14 mouse cellular contexts compared by ENCODE assay signal in the genomic region with DNA sequence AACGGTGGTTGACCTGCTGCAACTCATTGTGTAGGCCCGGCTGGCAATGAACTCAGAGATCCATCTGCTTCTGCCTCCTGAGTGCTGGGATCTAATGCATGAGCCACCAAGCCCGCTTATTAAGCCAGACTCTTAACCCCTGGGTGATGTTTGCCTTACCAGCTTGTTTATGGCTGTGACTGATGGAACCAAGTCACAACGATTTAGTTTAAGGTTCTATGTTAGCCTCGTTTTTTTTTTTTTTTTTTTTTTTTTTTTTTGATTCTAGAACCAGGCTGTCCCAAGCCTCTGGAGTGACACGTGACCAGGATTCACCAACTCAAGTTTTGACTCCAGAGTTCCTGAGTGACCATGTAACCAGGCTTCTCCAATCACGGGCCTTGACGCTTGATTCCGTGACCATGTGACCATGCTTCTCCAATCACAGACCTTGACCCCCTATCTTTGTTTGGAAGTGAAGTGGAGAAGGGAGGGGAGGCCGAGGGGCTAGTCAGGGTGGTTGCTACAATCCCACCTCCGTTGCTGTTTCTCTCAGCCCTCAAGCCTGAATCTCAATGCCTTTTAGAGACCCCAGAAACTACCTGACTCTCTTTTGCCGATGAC. TPM values are rescaled to one million over a fixed set of nuclear protein-coding genes. Genes with fewer than 3 reads are reported as not detected.
DNase-seq lines count a peak whose midpoint lies in the region; ATAC-seq and TF ChIP-seq lines count a peak whose summit lies in the region.
"Had no signal": no experiment of that assay in that cellular context is flagged by ENCODE, and none has a peak within 500 bp of the region (broad histone marks: within the 10 kb centered on the region; RNA-seq: fewer than 3 reads in every experiment).

No protein-coding gene starts in this region.

- intact Hi-C loops in heart, postnatal 25 days (cut with DNase I) = no loop called here

- H3K79me2 ChIP-seq in C2C12 (ENCODE audit: control insufficient read depth, insufficient read depth) = no peaks in the 10 kb centered on the region

- H3K9ac ChIP-seq in heart, embryonic 12.5 days = peak overlapping the region; percentile 33; the same call in 1 of the 2 replicates
- H3K9ac ChIP-seq in limb, embryonic 13.5 days = peak overlapping the region; percentile 48; the same call in 1 of the 2 replicates
- H3K9ac ChIP-seq: liver, embryonic 15.5 days had no signal

- no peak overlapping the region for H3ac ChIP-seq in C2C12 (ENCODE audit: control insufficient read depth, insufficient read length, low read depth)

- H3K4me1 ChIP-seq in heart, embryonic 12.5 days (replicated peaks) = peaks cover 12% of the 10 kb centered on the region; the same call in 1 of the 2 replicates
- peaks cover 10% of the 10 kb centered on the region for H3K4me1 ChIP-seq in limb, embryonic 13.5 days

- H3K4me3 ChIP-seq in heart, embryonic 12.5 days = no peak overlapping the region
- H3K4me3 ChIP-seq in C2C12 (ENCODE audit: insufficient read depth, poor library complexity, severe bottlenecking) = no peak overlapping the region
- H3K4me3 ChIP-seq in limb, embryonic 13.5 days = no peak overlapping the region
- H3K4me3 ChIP-seq: forebrain, embryonic 12.5 days; liver, embryonic 15.5 days had no signal

- H3K27ac ChIP-seq in heart, embryonic 12.5 days (ENCODE audit: poor library complexity, severe bottlenecking) = no peak overlapping the region
- H3K27ac ChIP-seq in limb, embryonic 13.5 days = no peak overlapping the region
- H3K27ac ChIP-seq: forebrain, embryonic 12.5 days; liver, embryonic 15.5 days had no signal

- H3K4me2 ChIP-seq in heart, embryonic 12.5 days = peak overlapping the region; percentile 4; the same call in 1 of the 2 replicates
- no peak overlapping the region for H3K4me2 ChIP-seq in limb, embryonic 13.5 days (replicated peaks)
- H3K4me2 ChIP-seq: forebrain, embryonic 12.5 days; liver, embryonic 15.5 days had no signal

- H3K27me3 ChIP-seq in heart, embryonic 12.5 days (replicated peaks) = no peaks in the 10 kb centered on the region
- H3K27me3 ChIP-seq in C2C12 (ENCODE audit: control insufficient read depth, insufficient read depth, insufficient read length) = no peaks in the 10 kb centered on the region
- H3K27me3 ChIP-seq in limb, embryonic 13.5 days = no peaks in the 10 kb centered on the region
- H3K27me3 ChIP-seq: forebrain, embryonic 12.5 days; liver, embryonic 15.5 days had no signal

- H3K9me3 ChIP-seq in heart, embryonic 12.5 days (replicated peaks) = peaks cover 10% of the 10 kb centered on the region
- peaks cover 7% of the 10 kb centered on the region; the same call in 1 of the 2 replicates for H3K9me3 ChIP-seq in limb, embryonic 13.5 days
- H3K9me3 ChIP-seq: forebrain, embryonic 12.5 days; liver, embryonic 15.5 days had no signal

- H3K36me3 ChIP-seq in heart, embryonic 12.5 days = no peaks in the 10 kb centered on the region
- H3K36me3 ChIP-seq in C2C12 (ENCODE audit: control insufficient read depth, insufficient read depth) = no peaks in the 10 kb centered on the region
- H3K36me3 ChIP-seq in limb, embryonic 13.5 days = no peaks in the 10 kb centered on the region
- H3K36me3 ChIP-seq: forebrain, embryonic 12.5 days; liver, embryonic 15.5 days had no signal

- DNase-seq in heart, postnatal 25 days (ENCODE audit: low spot score) = no peak
- DNase-seq in embryo, embryonic 11 days = peak; percentile 71
- DNase-seq in kidney, adult 8-10 months = no peak
- no peak for DNase-seq in lung, adult 18-20 months
- DNase-seq in kidney, adult 11 months = no peak
- DNase-seq: cerebellum, adult 11-12 months; layer of hippocampus, adult 9-11 months had no signal

- TF ChIP-seq CTCF in C2C12 (IDR thresholded peaks at IDR 0.05; ENCODE audit: control insufficient read depth, insufficient read depth, insufficient read length) = no peak

- ATAC-seq in heart, embryonic 12.5 days (ENCODE audit: insufficient number of reproducible peaks, low FRiP score) = no peak
- ATAC-seq in limb, embryonic 13.5 days (ENCODE audit: low FRiP score, low read depth) = no peak

- 43% methylated on average over 12 of the region's 12 CpGs for WGBS in heart, embryonic 12.5 days
- 48% methylated on average over 12 of the region's 12 CpGs for WGBS in limb, embryonic 13.5 days

- no peaks in the 10 kb centered on the region for H3K79me3 ChIP-seq in C2C12 (ENCODE audit: low read depth)

TF ChIP-seq in C2C12, 6 proteins besides CTCF, POLR2A, EP300 and RAD21:
- TF ChIP-seq USF1 (IDR thresholded peaks at IDR 0.05; ENCODE audit: low read depth) (peak; percentile 75), FOSL1 (IDR thresholded peaks at IDR 0.05; ENCODE audit: insufficient read depth, low read length, poor library complexity, severe bottlenecking) (no peak)

RNA-seq across cellular contexts. Expression of a gene that starts 14.3 kb away (rescaled TPM):
- 0.09 TPM in 1 of 2 replicates, not detected in the other for polyA plus RNA-seq in heart, embryonic 12.5 days (2016; fragmentation: Nextera tagmentation; extraction: Ambion mirVana)
- under 1 TPM; 0.06 to 0.26 TPM for total RNA-seq in heart, postnatal 25 days (2021)
- 0.01 TPM for polyA plus RNA-seq in C2C12 (2012; fragmentation: generic; extraction: Trizol)
- 0.22 and 0.24 TPM in 2 replicates for polyA plus RNA-seq in limb, embryonic 13.5 days (2015; fragmentation: Nextera tagmentation; extraction: Ambion mirVana)
- polyA plus RNA-seq: forebrain, embryonic 12.5 days had no signal

RNA-seq across cellular contexts. Expression of a gene that starts 21.8 kb away (rescaled TPM):
- polyA plus RNA-seq in heart, embryonic 12.5 days (2016; fragmentation: Nextera tagmentation; extraction: Ambion mirVana) = 30.4 and 32.4 TPM in 2 replicates
- 10 to 100 TPM; 56.6 to 59.4 TPM for total RNA-seq in heart, postnatal 25 days (2021)
- polyA plus RNA-seq in C2C12 (2012; fragmentation: generic; extraction: Trizol) = 17.5 TPM
- 32.2 and 34.6 TPM in 2 replicates for polyA plus RNA-seq in limb, embryonic 13.5 days (2015; fragmentation: Nextera tagmentation; extraction: Ambion mirVana)

RNA-seq across cellular contexts. Expression of a gene that starts 35.1 kb away (rescaled TPM):
- polyA plus RNA-seq in heart, embryonic 12.5 days (2016; fragmentation: Nextera tagmentation; extraction: Ambion mirVana) = 0.13 TPM in 1 of 2 replicates, not detected in the other
- not detected for total RNA-seq in heart, postnatal 25 days (2021)
- not detected for polyA plus RNA-seq in C2C12 (2012; fragmentation: generic; extraction: Trizol)
- not detected in 2 replicates for polyA plus RNA-seq in limb, embryonic 13.5 days (2015; fragmentation: Nextera tagmentation; extraction: Ambion mirVana)
- total RNA-seq: hematopoietic stem cell, adult 5-6 weeks had no signal
- polyA plus RNA-seq: activated CD4-positive, CD25-positive, alpha-beta regulatory T cell, adult 4 months; liver, embryonic 15.5 days had no signal

RNA-seq across cellular contexts. Expression of a gene that starts 41.0 kb away (rescaled TPM):
- 0.19 and 0.30 TPM in 2 replicates for polyA plus RNA-seq in heart, embryonic 12.5 days (2016; fragmentation: Nextera tagmentation; extraction: Ambion mirVana)
- not detected for total RNA-seq in heart, postnatal 25 days (2021)
- polyA plus RNA-seq in C2C12 (2012; fragmentation: generic; extraction: Trizol) = 0.06 TPM
- polyA plus RNA-seq in limb, embryonic 13.5 days (2015; fragmentation: Nextera tagmentation; extraction: Ambion mirVana) = 0.13 and 0.81 TPM in 2 replicates
- total RNA-seq: hematopoietic stem cell, adult 5-6 weeks had no signal
- polyA plus RNA-seq: activated CD4-positive, CD25-positive, alpha-beta regulatory T cell, adult 4 months had no signal
